Comparison of ENCODE assay signal across 26 mouse cellular contexts in genomic region chr11:61517971-61518370, GRCm38 (mm10).
"Had no signal": no experiment of that assay in that cellular context is flagged by ENCODE, and none has a peak within 500 bp of the region (broad histone marks: within the 10 kb centered on the region; RNA-seq: fewer than 3 reads in every experiment).

No protein-coding gene starts in this region.

- ATAC-seq: hindbrain, postnatal 0 days; intestine, embryonic 16.5 days; liver, embryonic 12.5 days had no signal

- DNase-seq: gastrocnemius, adult 2 months; gastrocnemius, postnatal 10 days; gastrocnemius, postnatal 25 days; heart, adult 18-20 months; heart, postnatal 14 days; heart, postnatal 36 days; kidney, adult 11 months; kidney, adult 2 months; kidney, adult 9 months; kidney, postnatal 14 days; kidney, postnatal 36 days; layer of hippocampus, postnatal 36 days; left cerebral cortex, postnatal 4 days had no signal

- H3K27ac ChIP-seq: gastrocnemius, adult 2 months; heart, embryonic 13.5 days; heart, embryonic 15.5 days; hindbrain, embryonic 13.5 days; hindbrain, embryonic 15.5 days; hindbrain, postnatal 0 days; kidney, embryonic 15.5 days; kidney, postnatal 0 days; limb, embryonic 13.5 days; limb, embryonic 15.5 days; liver, embryonic 12.5 days; liver, embryonic 14.5 days had no signal

- H3K27me3 ChIP-seq: heart, embryonic 13.5 days; heart, embryonic 15.5 days; hindbrain, embryonic 13.5 days; hindbrain, embryonic 15.5 days; kidney, embryonic 15.5 days; limb, embryonic 13.5 days; limb, embryonic 15.5 days; liver, embryonic 12.5 days had no signal

- H3K9me3 ChIP-seq: heart, embryonic 10.5 days; heart, embryonic 13.5 days; heart, embryonic 15.5 days; hindbrain, embryonic 13.5 days; hindbrain, embryonic 15.5 days; kidney, embryonic 15.5 days; limb, embryonic 13.5 days; limb, embryonic 15.5 days; liver, embryonic 12.5 days had no signal

- H3K4me1 ChIP-seq: hindbrain, embryonic 13.5 days; hindbrain, embryonic 15.5 days; kidney, embryonic 15.5 days; limb, embryonic 13.5 days; limb, embryonic 15.5 days; liver, embryonic 12.5 days had no signal

- H3K4me2 ChIP-seq: heart, embryonic 13.5 days; heart, embryonic 15.5 days; hindbrain, embryonic 13.5 days; hindbrain, embryonic 15.5 days; kidney, embryonic 15.5 days; limb, embryonic 13.5 days; limb, embryonic 15.5 days; liver, embryonic 12.5 days had no signal

- H3K9ac ChIP-seq: heart, embryonic 13.5 days; heart, embryonic 15.5 days; hindbrain, embryonic 13.5 days; hindbrain, embryonic 15.5 days; kidney, embryonic 15.5 days; limb, embryonic 13.5 days; limb, embryonic 15.5 days; liver, embryonic 12.5 days; liver, embryonic 14.5 days had no signal

- H3K4me3 ChIP-seq: gastrocnemius, adult 2 months; heart, embryonic 10.5 days; heart, embryonic 13.5 days; heart, embryonic 15.5 days; hindbrain, embryonic 13.5 days; hindbrain, embryonic 15.5 days; kidney, embryonic 15.5 days; limb, embryonic 13.5 days; limb, embryonic 15.5 days; liver, embryonic 12.5 days had no signal
